Mouse (Mus musculus): Measurements from ENCODE around the gene Ankdd1b.

GRCm38 (mm10) chr13:96499891-96500290, 28.9 kb upstream of the Ankdd1b start:
- TF ChIP-seq CTCF (IDR thresholded peaks at IDR 0.05; ENCODE audit: low read depth, low read length) (no peak), POLR2A (IDR thresholded peaks at IDR 0.05; ENCODE audit: extremely low read depth, insufficient read depth, low read length) (no peak)
